Mouse (Mus musculus): ENCODE data around the gene Agtrap.

DNA sequence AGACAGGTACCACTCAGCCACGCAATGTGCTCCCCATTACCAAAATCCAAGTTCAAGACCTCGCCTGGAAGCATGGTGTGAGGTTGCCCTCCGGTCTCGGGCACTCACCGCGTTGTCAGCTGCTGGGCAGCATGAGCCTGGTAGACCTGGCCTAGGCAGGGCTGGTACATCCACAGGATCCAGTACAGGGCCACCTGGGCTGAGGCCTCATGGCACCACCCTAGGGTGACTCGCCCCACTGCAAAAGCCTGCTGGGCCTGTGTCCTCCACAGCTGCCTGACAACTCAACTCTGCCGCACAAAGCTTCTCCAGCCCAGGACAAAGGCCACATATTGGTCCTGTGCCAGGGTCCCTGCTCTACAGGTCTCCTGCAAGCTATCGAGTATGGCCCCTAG is 26.7 kb downstream of the Agtrap start:
- no peak for TF ChIP-seq CTCF (IDR thresholded peaks at IDR 0.05; ENCODE audit: borderline replicate concordance, extremely low read depth, insufficient read depth, insufficient read length)
- TF ChIP-seq POLR2A (IDR thresholded peaks at IDR 0.05; ENCODE audit: borderline replicate concordance, extremely low read depth, insufficient read depth, insufficient read length, poor library complexity, severe bottlenecking): no peak

All from brain, embryonic 14.5 days (tissue).